Mouse (Mus musculus): ENCODE results near the gene Rpl15.

DNA sequence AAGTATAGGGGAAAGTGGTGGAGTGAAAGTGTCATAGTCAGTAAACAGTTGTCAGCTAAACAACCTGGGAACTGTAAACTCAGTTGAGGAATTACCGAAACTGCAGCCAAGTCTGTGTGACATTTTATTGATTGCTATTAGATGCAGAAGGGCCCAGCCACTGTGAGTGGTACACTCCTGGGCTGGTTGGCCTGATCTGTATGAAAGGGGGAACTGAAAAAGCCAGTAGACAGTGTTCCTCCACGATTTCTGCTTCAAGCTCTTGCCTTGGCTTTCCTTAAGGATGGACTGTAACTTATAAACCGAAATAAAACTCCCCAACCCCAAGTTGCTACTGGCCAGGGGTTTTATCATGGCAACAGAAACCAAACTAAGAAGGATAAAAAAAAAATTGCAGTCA, 21.4 kb upstream of the Rpl15 start:
- no peak for TF ChIP-seq CTCF (IDR thresholded peaks at IDR 0.05; ENCODE audit: low read depth, low read length)
- TF ChIP-seq POLR2A (IDR thresholded peaks at IDR 0.05; ENCODE audit: insufficient read depth, low read length): no peak

Measured in ES-Bruce4 (cell line).